Mouse (Mus musculus): ENCODE measurements around the gene Gm4491.

The Gm4491 gene

DNA sequence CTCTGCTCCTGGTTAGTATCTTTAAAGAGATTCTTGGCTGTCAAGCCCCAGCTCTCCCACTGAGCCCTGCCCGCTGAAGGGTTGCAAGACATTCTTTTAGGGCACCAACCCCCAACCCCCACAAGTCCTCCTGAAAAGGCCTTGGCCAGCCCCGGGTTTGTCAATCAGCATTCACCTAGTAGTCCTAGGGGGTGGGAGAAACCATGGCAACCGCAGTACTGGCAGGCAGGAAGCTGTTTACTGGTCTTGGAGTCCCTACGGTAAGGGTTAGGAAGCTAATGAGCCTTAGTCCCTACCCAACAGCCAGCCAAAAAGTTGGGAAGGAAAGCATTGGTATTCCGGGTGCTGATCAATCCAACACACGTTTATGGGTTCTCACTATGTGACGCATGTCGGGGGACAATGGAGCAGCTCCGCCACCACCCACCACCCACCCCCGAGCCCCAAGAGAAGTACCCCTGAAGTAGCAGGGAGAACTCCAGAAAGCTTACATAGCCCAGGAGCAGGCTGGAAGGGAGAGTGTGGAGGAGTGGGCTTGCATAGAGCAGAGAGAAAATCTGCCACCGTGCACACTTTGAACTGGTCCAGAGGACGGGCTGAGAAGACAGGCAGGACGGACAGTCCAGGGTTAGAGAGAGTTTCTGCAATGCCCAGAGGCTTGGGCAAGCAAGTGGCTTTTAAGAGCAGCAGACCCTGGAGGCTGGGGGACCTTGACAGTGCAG lies at the start of gene Gm4491:
Gene Gm4491, minus strand, starts transcription at position 61 of the 722 bp plus-strand sequence.
- no peak for DNase-seq

- DNase-seq: no peak
These were observed 46.1 kb upstream of the Gm4491 start for GRCm38 (mm10) chr14:57161833-57162232.

- DNase-seq: peak; percentile 4
These were observed 45.5 kb upstream of the Gm4491 start for GRCm38 (mm10) chr14:57161201-57161600.

- DNase-seq: no peak
These were observed 39.2 kb upstream of the Gm4491 start for GRCm38 (mm10) chr14:57154916-57155315.

GRCm38 (mm10) chr14:57145741-57146140 lies 30.1 kb upstream of the Gm4491 start:
- DNase-seq: no peak

DNA sequence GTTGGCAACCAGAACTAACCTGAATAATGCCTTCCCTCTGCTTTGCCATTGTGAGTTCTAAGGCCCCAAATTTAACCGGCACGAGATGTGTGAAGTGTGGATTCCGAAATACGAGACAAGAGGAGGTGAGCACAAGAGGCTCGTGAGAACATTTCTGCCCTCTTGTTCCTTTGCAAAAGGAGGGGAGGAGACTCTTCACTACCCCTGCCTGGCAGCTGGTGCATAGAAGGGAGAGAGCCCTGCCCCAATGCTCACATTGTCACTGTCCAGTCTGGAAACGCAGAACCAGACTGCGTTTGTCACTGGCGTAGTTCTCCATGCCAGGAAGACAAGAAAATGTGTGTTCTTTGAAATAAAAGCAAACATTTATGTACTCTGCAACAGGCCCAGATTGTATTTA lies 19.6 kb upstream of the Gm4491 start:
- DNase-seq: no peak

GRCm38 (mm10) chr14:57133161-57133661 lies 17.5 kb upstream of the Gm4491 start, which contains the start of gene Gjb6:
Gene Gjb6, minus strand, starts transcription at chr14:57133611.
- no peak for DNase-seq

DNA sequence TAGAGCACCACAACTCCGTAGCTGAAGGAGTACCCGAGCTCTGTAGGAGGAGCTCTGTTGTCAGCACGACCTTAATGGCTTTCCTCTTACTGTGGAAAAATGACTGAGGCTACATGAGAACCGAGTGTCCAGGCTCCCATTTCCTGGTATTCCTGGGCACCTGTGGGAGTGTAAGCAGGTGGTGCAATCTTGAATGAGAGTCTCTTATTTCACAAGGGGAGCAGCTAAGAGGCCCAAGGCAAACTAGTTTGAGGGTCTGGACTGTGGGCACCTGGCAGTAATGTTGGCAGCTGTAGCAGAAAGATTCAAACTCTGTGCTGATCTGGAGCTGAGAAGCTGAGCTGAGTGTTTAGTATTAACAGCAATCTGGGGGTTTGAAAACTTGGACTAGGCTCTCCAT lies 11.7 kb upstream of the Gm4491 start:
- DNase-seq: no peak

- no peak for DNase-seq
These were observed 6.6 kb upstream of the Gm4491 start for GRCm38 (mm10) chr14:57122295-57122694.

GRCm38 (mm10) chr14:57109194-57109593 lies 6.5 kb downstream of the Gm4491 start:
- peak; percentile 30 for DNase-seq

GRCm38 (mm10) chr14:57107916-57108315 lies 7.8 kb downstream of the Gm4491 start:
- DNase-seq: no peak

GRCm38 (mm10) chr14:57107091-57107490 lies 8.6 kb downstream of the Gm4491 start:
- no peak for DNase-seq

GRCm38 (mm10) chr14:57105721-57106120 lies 10.0 kb downstream of the Gm4491 start:
- no peak for DNase-seq

GRCm38 (mm10) chr14:57105111-57105510 lies 10.6 kb downstream of the Gm4491 start:
- no peak for DNase-seq

DNA sequence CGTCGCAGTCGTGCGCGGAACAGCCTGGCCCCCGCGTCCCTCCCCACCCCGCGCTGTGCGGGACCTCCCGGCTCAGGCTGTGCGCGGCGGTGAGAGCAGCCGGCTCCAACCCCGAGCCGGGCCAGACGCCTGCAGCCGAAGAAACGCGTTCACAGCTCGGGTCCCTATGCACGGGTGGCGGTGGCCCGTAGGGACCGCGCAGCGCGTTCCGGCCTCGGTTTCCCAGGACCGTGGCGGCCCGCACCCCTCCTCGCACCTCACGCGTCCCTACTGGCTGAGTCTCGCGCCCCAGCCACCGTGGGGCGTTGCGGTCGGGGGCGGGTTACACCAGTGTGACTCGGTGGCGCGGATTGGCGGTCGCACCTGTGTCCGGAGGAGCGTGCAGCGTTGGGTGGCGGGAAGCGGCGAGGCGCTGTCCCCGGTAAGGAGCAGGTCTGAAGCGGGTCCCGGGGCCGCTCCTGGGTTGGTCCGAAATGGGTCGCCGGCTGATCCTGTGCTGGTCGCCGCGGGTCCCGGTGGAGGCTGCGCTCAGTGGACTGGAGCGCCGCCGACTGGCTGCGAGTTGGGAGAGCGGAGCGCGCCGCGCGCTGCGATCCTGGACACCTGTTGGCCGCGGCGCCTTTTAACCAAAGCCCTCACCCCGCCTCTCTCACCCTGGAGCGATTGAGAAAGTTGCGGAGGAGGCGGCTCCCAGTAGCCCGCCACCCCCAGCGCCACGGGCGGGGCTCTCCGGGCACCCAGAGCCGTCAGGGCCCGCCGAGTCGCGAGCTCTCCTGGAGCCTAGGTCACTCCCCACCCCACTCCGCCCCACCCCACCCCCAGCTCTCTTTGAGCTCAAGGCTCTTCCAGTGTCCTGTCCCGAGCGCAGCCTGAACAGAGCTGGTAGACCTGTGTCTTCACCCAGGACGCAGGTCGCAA lies 11.3 kb downstream of the Gm4491 start, which contains the start of gene Gjb2:
Gene Gjb2, minus strand, starts transcription at position 597 of the 918 bp plus-strand sequence.
- DNase-seq: no peak

DNA sequence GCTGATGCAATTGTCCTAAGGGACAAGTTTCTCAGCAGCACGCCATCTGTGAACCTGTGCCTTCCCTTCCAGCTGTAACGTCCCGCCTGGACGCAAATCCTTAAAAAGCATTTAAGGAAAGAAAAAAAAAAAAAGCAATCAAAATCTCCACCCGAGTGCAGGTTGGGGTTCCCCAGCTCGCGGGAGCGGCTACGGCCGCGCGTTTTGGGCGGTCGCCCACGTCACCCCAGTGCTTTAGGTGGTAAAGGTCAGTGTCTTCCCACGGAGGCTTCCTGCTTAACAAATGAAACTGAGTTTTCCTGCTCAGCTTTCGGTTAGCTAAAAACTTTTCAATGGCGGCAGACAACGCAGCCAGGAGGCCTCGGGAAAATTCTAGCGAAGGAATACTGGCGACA lies 12.0 kb downstream of the Gm4491 start:
- DNase-seq: no peak

DNA sequence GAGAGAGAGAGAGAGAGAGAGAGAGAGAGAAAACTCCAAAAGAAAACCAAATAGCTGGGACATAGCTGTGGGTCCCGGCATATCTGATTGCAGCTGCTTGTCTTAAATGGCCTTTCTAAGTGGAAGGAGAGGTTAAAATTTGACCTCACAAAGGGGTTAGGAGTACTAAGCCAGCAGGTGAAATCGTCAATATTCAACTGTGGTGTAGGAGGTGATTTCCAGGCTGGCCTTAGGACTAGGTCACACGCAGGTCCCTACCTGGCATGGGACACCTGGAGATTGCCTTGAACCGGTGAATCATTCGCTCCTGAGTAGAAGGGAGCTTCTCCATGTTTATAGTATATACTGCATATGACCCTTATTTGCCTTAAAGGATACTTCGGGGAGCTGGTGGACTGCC lies 12.6 kb downstream of the Gm4491 start:
- DNase-seq: no peak

GRCm38 (mm10) chr14:57101623-57102022 lies 14.1 kb downstream of the Gm4491 start:
- DNase-seq: no peak

DNA sequence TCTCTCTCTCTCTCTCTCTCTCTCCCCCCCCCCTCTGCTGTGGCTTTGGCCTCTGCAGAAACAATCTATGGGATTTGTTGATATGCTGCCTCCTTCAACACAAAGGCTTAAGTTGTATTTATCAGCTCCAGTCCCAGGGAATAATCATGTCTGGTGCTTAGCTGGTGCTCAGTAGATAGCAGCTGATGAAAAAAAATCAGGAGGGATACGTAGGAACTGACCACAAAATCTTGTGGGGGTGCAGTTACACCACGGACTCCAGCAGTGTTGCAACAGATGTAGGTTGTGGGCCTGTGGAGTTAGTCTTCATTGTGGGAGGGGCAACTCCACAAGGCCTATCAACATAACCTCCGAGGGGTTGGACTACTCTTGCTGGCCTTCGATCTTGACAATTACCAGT lies 19.8 kb downstream of the Gm4491 start:
- no peak for DNase-seq

- DNase-seq: no peak
These were observed 22.7 kb downstream of the Gm4491 start for GRCm38 (mm10) chr14:57093029-57093428.

- no peak for DNase-seq
These were observed 25.7 kb downstream of the Gm4491 start for GRCm38 (mm10) chr14:57090001-57090400.

- no peak for DNase-seq
These were observed 26.6 kb downstream of the Gm4491 start for GRCm38 (mm10) chr14:57089107-57089506.

DNA sequence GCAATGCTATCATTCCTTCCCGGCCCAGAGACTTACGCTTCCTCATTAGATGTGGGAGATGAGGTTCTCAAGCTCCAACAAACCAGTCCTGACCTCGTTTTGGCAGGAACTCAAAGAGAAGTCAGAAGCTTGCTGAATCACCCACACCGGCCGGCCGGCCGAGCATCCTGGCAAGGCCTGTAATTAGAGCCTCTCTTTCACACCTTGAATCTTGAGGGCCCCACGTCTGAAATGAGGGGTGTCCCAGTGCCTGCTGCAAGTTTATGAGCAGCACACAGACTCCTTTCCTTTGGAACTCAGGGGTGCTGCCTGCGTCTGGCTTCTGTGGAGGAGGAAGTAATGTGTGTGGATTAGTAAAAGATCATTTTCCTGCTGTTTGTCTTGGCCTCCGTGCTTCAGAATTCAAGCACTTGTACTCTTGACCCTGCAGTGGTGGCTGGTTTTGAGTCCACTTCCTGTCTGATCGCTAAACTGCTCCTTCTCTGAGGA lies 31.5 kb downstream of the Gm4491 start:
- DNase-seq: no peak

- DNase-seq: no peak
These were observed 32.8 kb downstream of the Gm4491 start for GRCm38 (mm10) chr14:57082863-57083262.

Data from cerebellum, adult 8-10 months (tissue).